Mouse (Mus musculus) adipose tissue, adult 10 weeks (tissue): ENCODE results near the gene Gm2004. TPM values are rescaled to one million over a fixed set of nuclear protein-coding genes. Genes with fewer than 3 reads are reported as not detected.

ENCODE experiments used
- polyA plus RNA-seq: library from polyadenylated mRNA; stranded (reverse); fragments of 350-450 nt; fragmentation: Illumina TruSeq; extraction: RNeasy Lipid Tissue Mini Kit (QIAGEN cat#74804); gene quantifications from one replicate; pipeline ENCODE4 v1.2.3, GENCODE M21; 2014; ENCODE audit warnings: low read depth, low replicate concordance

The Gm2004 gene
- 0.86 TPM for polyA plus RNA-seq

GRCm38 (mm10) chr2:176149725-176150124, at the start of gene Gm2004:
Gene Gm2004, minus strand, starts transcription at chr2:176149825.

Other genes with a start within 250 kb of the Gm2004 start
- gene Zfp966, start 218.7 kb downstream of the Gm2004 start, polyA plus RNA-seq = 7.1 TPM
- 11.2 TPM for gene Gm2026, start 184.5 kb downstream of the Gm2004 start, polyA plus RNA-seq
- 1.1 TPM for gene 2210418O10Rik, start 76.7 kb upstream of the Gm2004 start, polyA plus RNA-seq
- gene Gm11009, start 169.7 kb upstream of the Gm2004 start, polyA plus RNA-seq = not detected